Mouse (Mus musculus) liver, embryonic 11.5 days (tissue): ENCODE measurements around the gene Ceacam19. TPM values are rescaled to one million over a fixed set of nuclear protein-coding genes. Genes with fewer than 3 reads are reported as not detected.

Source experiments
- ATAC-seq: fragments of 200-750 bp; cut with Nextera tagmentation; replicated peaks from 2 replicates; pipeline ENCODE4 v1.8.0; 2017; ENCODE audit warnings: moderate number of reproducible peaks, mild to moderate bottlenecking, moderate TSS enrichment, moderate library complexity; ENCODE audit not compliant: low FRiP score
- DNase-seq: peaks from one replicate; pipeline ENCODE4 v3.0.0-alpha.2; 2017; ENCODE audit warnings: low spot score
- H3K27ac ChIP-seq: fragments of 300-500 bp; sonication (generic); 2 replicates; pipeline ENCODE4 v1.5.1; 2014; ENCODE audit warnings: mild to moderate bottlenecking, low read depth, low read length, control low read depth
- H3K27me3 ChIP-seq: fragments of 300-500 bp; sonication (generic); replicated peaks from 2 replicates; pipeline ENCODE4 v1.6.1; 2014; ENCODE audit warnings: low read length, mixed read lengths; ENCODE audit not compliant: control insufficient read depth, insufficient read depth
- H3K36me3 ChIP-seq: fragments of 300-500 bp; sonication (generic); 2 replicates; pipeline ENCODE4 v1.6.1; 2014; ENCODE audit warnings: mild to moderate bottlenecking, low read length, moderate library complexity, mixed read lengths; ENCODE audit not compliant: control insufficient read depth, insufficient read depth
- H3K4me1 ChIP-seq: fragments of 300-500 bp; sonication (generic); replicated peaks from 2 replicates; pipeline ENCODE4 v1.6.1; 2014; ENCODE audit warnings: low read length, mixed read lengths; ENCODE audit not compliant: control insufficient read depth, insufficient read depth
- H3K4me2 ChIP-seq: fragments of 300-500 bp; sonication (generic); 2 replicates; pipeline ENCODE4 v1.6.1; 2014; ENCODE audit warnings: mild to moderate bottlenecking, control low read depth, moderate library complexity
- H3K4me3 ChIP-seq: fragments of 300-500 bp; sonication (generic); 2 replicates; pipeline ENCODE4 v1.5.1; 2014; ENCODE audit warnings: low read depth, low read length, control low read depth
- H3K9ac ChIP-seq: fragments of 300-500 bp; sonication (generic); 2 replicates; pipeline ENCODE4 v1.6.1; 2014; ENCODE audit warnings: low read depth, low read length, control low read depth
- H3K9me3 ChIP-seq: fragments of 300-500 bp; sonication (generic); 2 replicates; pipeline ENCODE4 v1.6.1; 2016; ENCODE audit warnings: low read length, inconsistent platforms, mixed read lengths; ENCODE audit not compliant: control insufficient read depth
- WGBS: fragments of 180-500 bp; shearing (Covaris S2); extraction: QIAGEN DNeasy Blood & Tissue Kit; methylation state at CpG from one replicate; pipeline ENCODE4 v1.1.7; 2014; 5-methylcytosine and 5-hydroxymethylcytosine counted together
- polyA plus RNA-seq: library from polyadenylated mRNA; unstranded; fragments of >200 nt; fragmentation: Nextera tagmentation; extraction: Ambion mirVana; gene quantifications from 2 replicates; pipeline ENCODE4 v1.2.1, GENCODE M21; 2014

Gene Ceacam19
- polyA plus RNA-seq, 1 experiment from 2014 or later = not detected

GRCm38 (mm10) chr7:19926849-19927480, 39.2 kb upstream of the Ceacam19 start:
- Histone ChIP-seq H3K27ac (no peak overlapping the region), H3K4me2 (no peak overlapping the region)

GRCm38 (mm10) chr7:19925376-19925775, 37.6 kb upstream of the Ceacam19 start:
- H3K4me2 ChIP-seq = no peak overlapping the region
- H3K27ac ChIP-seq = no peak overlapping the region
- no peak overlapping the region for H3K9ac ChIP-seq
- DNase-seq (no peak), ATAC-seq (no peak)
- H3K4me1 ChIP-seq = peaks cover 3% of the 10 kb centered on the region; the same call in 1 of the 2 replicates
- no peak overlapping the region for H3K4me3 ChIP-seq
- no peaks in the 10 kb centered on the region for H3K9me3 ChIP-seq
- H3K27me3 ChIP-seq = no peaks in the 10 kb centered on the region
- 85% methylated on average over 1 of the region's 1 CpGs for whole genome bisulfite sequencing
- no peaks in the 10 kb centered on the region for H3K36me3 ChIP-seq

More at GRCm38 (mm10) chr7:19926849-19927480, 39.2 kb upstream of the Ceacam19 start:
- H3K9me3 ChIP-seq = no peaks in the 10 kb centered on the region
- WGBS = 32% methylated on average over 2 of the region's 2 CpGs
- no peak overlapping the region for H3K4me3 ChIP-seq
- no peaks in the 10 kb centered on the region for H3K36me3 ChIP-seq
- H3K9ac ChIP-seq = no peak overlapping the region
- no peak for DNase-seq
- peaks cover 3% of the 10 kb centered on the region; the same call in 1 of the 2 replicates for H3K4me1 ChIP-seq
- peaks cover 5% of the 10 kb centered on the region; the same call in 1 of the 2 replicates for H3K27me3 ChIP-seq
- ATAC-seq = no peak

- Histone ChIP-seq H3K27ac (no peak overlapping the region), H3K4me1 (peaks cover 5% of the 10 kb centered on the region; the same call in 1 of the 2 replicates), H3K9ac (no peak overlapping the region), H3K4me3 (no peak overlapping the region), H3K4me2 (no peak overlapping the region), H3K36me3 (no peaks in the 10 kb centered on the region), H3K9me3 (no peaks in the 10 kb centered on the region), H3K27me3 (no peaks in the 10 kb centered on the region)
- 21% methylated on average over 10 of the region's 15 CpGs for WGBS
- DNase-seq = no peak
- no peak for ATAC-seq
Measured at GRCm38 (mm10) chr7:19923797-19924196, 36.0 kb upstream of the Ceacam19 start.

- peaks cover 1% of the 10 kb centered on the region; the same call in 1 of the 2 replicates for H3K36me3 ChIP-seq
- H3K4me1 ChIP-seq = peaks cover 5% of the 10 kb centered on the region; the same call in 1 of the 2 replicates
- WGBS = 37% methylated on average over 2 of the region's 2 CpGs
- no peak overlapping the region for H3K9ac ChIP-seq
- DNase-seq = no peak
- H3K9me3 ChIP-seq = no peaks in the 10 kb centered on the region
- no peak overlapping the region for H3K4me2 ChIP-seq
- no peak for ATAC-seq
- H3K27ac ChIP-seq = no peak overlapping the region
- H3K4me3 ChIP-seq = no peak overlapping the region
- no peaks in the 10 kb centered on the region for H3K27me3 ChIP-seq
Measured at GRCm38 (mm10) chr7:19923354-19923753, 35.6 kb upstream of the Ceacam19 start.

- H3K9ac ChIP-seq = peak within 1 kb of the TSS; percentile 67
Measured at GRCm38 (mm10) chr7:19920506-19921261, 32.9 kb upstream of the Ceacam19 start, which contains the start of gene Pvr. Pvr (minus strand) TSS chr7:19921160.

GRCm38 (mm10) chr7:19920166-19920505, 32.4 kb upstream of the Ceacam19 start:
- DNase-seq (peak; percentile 39), ATAC-seq (peak; percentile 19; the same call in 1 of the 2 replicates)
- H3K9me3 ChIP-seq = no peaks in the 10 kb centered on the region
- 30% methylated on average over 4 of the region's 4 CpGs for WGBS
- H3K9ac ChIP-seq = no peak overlapping the region; the same call in 1 of the 2 replicates
- peaks cover 5% of the 10 kb centered on the region; the same call in 1 of the 2 replicates for H3K4me1 ChIP-seq
- H3K27me3 ChIP-seq = no peaks in the 10 kb centered on the region
- H3K4me3 ChIP-seq = peak overlapping the region; percentile 75
- no peak overlapping the region for H3K27ac ChIP-seq
- peaks cover 12% of the 10 kb centered on the region for H3K36me3 ChIP-seq
- peak overlapping the region; percentile 88 for H3K4me2 ChIP-seq

More at GRCm38 (mm10) chr7:19920506-19921261, 32.9 kb upstream of the Ceacam19 start, which contains the start of gene Pvr:
- Histone ChIP-seq H3K4me3 (peak within 1 kb of the TSS; percentile 75), H3K27me3 (no peaks in the 10 kb centered on the region), H3K4me1 (peaks cover 5% of the 10 kb centered on the region; the same call in 1 of the 2 replicates), H3K9me3 (no peaks in the 10 kb centered on the region), H3K4me2 (peak within 1 kb of the TSS; percentile 88), H3K36me3 (peaks cover 12% of the 10 kb centered on the region), H3K27ac (no peak within 1 kb of the TSS)
- ATAC-seq (peak; percentile 81), DNase-seq (peak; percentile 71)
- 1% methylated on average over 60 of the region's 60 CpGs for WGBS

GRCm38 (mm10) chr7:19914558-19914957, 26.8 kb upstream of the Ceacam19 start:
- Histone ChIP-seq H3K4me3 (no peak overlapping the region), H3K9ac (no peak overlapping the region), H3K27ac (no peak overlapping the region), H3K4me1 (no peaks in the 10 kb centered on the region), H3K9me3 (no peaks in the 10 kb centered on the region), H3K4me2 (no peak overlapping the region), H3K27me3 (no peaks in the 10 kb centered on the region), H3K36me3 (peaks cover 14% of the 10 kb centered on the region)
- WGBS = 88% methylated on average over 7 of the region's 7 CpGs
- no peak for ATAC-seq
- no peak for DNase-seq

- H3K36me3 ChIP-seq = peaks cover 18% of the 10 kb centered on the region
- no peak overlapping the region for H3K9ac ChIP-seq
- ATAC-seq = no peak
- no peaks in the 10 kb centered on the region for H3K27me3 ChIP-seq
- no peaks in the 10 kb centered on the region for H3K9me3 ChIP-seq
- no peaks in the 10 kb centered on the region for H3K4me1 ChIP-seq
- H3K27ac ChIP-seq = no peak overlapping the region
- no peak overlapping the region for H3K4me3 ChIP-seq
- 89% methylated on average over 23 of the region's 23 CpGs for WGBS
- no peak overlapping the region for H3K4me2 ChIP-seq
- no peak for DNase-seq
Measured at GRCm38 (mm10) chr7:19911695-19912524, 24.1 kb upstream of the Ceacam19 start.
